Mouse (Mus musculus) activated CD4-positive, CD25-positive, alpha-beta regulatory T cell (primary cell): ENCODE measurements around the gene Ly6g6c. TPM values are rescaled to one million over a fixed set of nuclear protein-coding genes. Genes with fewer than 3 reads are reported as not detected.

Experiments
- polyA plus RNA-seq, 2 experiments: library from polyadenylated mRNA; unstranded; fragments of 100-300 nt; shearing (Covaris generic); gene quantifications; one replicate each; pipeline ENCODE4 v1.2.1; 2017

Gene Ly6g6c
- polyA plus RNA-seq: not detected

GRCm38 (mm10) chr17:35064951-35065947 is at the start of gene Ly6g6c:
Gene Ly6g6c (plus strand): TSS chr17:35065388.

DNA sequence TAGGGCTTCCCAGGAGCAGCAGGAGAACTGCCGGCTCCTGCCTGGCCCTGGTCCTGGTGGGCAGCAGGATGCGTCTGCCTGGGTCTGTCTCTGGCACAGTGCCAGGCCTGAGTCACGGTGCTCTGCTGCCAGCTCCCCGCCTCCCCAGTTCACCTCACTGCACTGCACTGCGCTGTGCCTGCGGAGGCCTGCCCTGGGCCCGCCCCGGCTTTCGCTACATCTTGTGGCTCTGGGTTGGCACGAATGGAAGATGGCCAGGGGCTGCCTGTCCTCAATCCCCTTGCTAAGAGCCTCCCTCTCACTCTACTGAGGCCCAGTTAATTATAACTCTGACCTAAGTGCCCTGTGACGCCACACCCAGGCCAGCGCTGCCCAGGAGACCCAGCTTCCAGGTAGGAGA is 48.8 kb upstream of the Ly6g6c start, which contains the start of gene Vwa7:
Gene Vwa7, plus strand, starts transcription at position 204 of the 400 bp plus-strand sequence.

GRCm38 (mm10) chr17:35027277-35028068 is 37.7 kb upstream of the Ly6g6c start, which contains the start of gene Sapcd1:
Gene Sapcd1 (minus strand): TSS chr17:35028016.

DNA sequence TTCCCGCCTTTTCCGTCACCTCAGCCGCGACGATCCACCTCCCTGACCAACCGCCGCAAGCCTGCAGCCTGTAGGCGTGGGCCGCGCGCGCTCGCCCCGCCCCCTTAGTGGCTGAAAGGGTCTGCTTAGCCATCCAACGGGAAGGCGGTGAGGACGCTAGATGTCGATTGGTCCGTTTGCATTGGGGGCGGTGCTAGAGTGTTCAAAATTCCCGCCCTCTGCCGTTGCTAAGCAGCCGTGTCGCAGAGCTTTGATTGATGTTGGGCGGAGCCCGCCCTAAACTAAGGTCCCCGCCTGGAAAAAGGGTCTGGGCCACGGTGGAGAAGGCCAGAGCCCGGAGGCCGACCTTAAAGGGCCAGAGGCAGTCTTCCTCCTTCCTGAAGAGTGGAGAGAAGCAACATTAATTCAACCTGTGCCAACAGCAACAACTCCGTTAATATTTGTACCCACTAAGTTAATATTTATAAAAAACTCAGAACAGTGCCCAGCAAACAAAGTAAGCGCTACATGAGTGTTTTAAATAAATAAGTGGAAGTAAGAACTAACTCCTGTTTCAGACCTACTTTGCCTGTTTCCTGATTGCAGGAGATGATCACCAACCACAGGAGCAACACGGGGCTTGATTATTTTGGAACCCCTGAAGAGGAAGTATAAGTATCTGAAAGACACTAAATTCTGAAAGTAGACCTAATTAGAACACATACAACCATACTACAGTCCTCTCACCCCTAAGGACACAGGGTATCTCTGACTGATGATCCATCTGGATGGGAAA is 18.3 kb upstream of the Ly6g6c start, which contains the start of gene Msh5:
Gene Msh5, minus strand, starts transcription at position 65 of the 775 bp plus-strand sequence.

DNA sequence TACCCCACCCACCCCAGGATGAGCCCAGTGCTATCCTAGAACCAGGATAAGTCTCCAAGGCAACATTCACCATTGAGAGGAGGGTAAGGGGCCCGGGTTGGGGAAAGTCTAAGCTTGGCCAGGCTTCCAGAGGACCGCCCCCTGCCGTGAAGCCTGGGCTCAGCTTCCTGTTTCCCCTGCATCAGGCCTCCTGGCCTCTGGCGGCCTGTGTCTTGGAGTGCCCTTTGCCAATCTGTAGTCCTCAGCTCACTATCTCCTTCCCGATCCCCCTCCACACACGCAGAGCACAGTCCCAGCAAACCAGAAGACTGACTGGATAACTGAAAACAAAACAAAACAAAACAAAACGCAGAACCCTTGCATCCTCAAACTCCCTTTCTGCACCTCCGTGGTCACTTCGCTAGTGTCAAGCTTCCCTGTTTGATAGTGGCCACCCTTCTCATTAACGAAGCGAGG is 15.6 kb upstream of the Ly6g6c start, which contains the start of gene Clic1:
Gene Clic1, plus strand, starts transcription at position 406 of the 456 bp plus-strand sequence.

DNA sequence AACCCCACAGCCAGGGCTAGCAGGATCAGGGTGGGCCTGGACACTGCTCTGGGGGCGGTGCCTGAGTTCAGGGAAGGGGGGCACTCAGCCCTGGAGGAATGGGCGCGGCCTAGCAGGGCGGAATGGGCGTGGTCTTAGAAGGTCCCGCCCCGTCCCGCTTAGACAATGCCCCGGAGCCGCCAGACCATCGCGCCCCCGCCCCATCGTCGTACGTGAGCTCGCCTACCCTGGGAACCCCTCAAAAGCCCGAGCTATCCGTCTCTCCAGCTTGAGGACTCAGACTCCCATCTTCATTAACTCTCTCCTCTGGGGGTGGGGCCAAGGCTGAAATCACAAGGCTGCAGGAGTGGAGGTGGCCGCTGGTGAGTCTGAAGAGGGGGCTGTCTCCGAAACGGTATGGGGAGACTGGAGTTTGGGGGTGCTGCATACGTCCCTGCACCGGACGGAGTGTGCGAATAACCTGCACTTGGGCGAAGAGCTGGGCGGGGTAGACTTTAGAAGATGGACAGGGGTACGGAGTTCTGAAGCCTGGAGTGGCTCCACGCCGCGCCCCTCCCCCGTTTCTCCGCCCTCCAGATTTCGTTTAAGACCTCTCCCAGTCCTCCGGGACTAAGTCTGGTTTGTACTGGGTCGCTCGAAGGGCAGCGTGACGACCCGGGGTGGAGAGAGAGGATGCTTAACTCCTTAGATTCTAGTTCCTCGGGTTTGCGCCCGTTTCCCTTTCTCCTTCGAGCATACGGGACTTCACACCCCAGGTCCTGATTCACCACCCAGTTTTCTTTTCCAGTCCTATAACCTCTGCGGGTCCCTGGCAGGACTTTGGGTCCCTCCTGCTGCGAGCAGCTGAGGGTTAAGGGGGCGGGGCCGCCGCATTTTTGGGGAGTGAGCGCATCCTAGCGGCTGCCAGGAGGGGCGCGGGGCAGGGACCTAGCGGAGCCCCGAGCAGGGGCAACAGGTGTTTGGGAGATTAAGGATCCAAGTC is 6.0 kb upstream of the Ly6g6c start, which contains the start of gene Ddah2:
Gene Ddah2, plus strand, starts transcription at position 125 of the 982 bp plus-strand sequence.

GRCm38 (mm10) chr17:35066084-35066483 is 896 bp downstream of the Ly6g6c start, which contains the start of gene Mpig6b:
Gene Mpig6b (minus strand): TSS chr17:35066184.

GRCm38 (mm10) chr17:35076507-35077176 is 11.5 kb downstream of the Ly6g6c start, which contains the start of gene Ly6g6e:
Gene Ly6g6e (plus strand): TSS chr17:35076902.

DNA sequence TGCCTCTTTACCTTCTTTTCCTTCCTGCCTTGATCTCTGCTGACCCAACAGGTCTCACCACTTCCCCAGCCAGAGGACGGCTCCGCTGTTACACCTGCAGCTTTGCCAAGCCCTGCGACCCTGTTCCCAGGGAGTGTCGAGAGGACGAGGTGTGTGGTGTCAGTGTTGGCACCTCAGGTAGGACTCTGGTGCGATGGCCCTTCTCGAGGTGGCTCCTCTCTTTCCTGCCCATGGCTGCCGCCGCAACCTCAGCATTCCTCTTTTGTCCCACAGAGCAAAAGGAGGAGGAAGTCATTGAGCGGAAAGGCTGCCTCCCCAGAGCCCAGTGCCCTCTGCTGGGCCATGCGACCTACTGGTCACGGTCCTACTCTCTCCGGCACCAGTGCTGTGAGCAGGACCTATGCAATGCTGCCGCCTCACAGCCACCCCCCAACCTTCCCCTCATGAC is 12.6 kb downstream of the Ly6g6c start, which contains the start of gene Ly6g6d:
Gene Ly6g6d, minus strand, starts transcription at position 280 of the 448 bp plus-strand sequence.

GRCm38 (mm10) chr17:35085208-35085865 is 20.1 kb downstream of the Ly6g6c start, which contains the start of gene Ly6g6f:
Gene Ly6g6f (minus strand): TSS chr17:35085610.

DNA sequence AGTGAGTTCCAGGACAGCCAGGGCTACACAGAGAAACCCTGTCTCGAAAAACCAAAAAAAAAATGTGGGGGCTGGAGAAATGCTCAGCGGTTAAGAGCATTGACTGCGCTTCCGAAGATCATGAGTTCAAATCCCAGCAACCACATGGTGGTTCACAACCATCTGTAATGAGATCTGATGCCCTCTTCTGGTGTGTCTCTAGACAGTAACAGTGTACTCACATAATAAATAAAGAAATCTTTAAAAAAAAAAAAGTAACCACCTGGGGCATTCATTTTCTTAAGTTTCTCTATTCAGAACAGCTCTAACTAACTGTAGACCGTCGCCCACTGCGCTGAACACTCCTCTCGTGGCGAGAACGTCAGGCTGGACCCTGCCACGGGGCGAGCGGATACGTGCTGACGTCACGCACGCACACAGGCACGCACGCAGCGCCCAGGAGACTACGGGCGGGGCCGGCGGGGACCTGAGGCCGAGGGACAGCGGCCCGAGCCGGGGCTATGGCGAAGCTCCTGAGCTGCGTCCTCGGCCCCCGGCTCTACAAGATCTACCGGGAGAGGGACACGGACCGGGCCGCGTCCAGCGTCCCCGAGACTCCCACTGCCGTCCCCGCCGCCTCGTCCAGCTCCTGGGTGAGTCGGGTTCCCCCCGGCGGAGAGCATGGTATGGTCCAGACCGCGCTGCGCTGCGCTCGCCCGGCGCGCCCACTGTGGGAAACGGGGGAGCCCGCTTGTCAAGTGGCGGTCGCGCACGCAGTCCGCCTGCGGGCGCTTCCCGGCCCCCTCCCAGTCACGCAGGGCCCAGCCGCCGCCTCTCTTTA is 23.8 kb downstream of the Ly6g6c start, which contains the start of gene Abhd16a:
Gene Abhd16a, plus strand, starts transcription at position 439 of the 820 bp plus-strand sequence.

DNA sequence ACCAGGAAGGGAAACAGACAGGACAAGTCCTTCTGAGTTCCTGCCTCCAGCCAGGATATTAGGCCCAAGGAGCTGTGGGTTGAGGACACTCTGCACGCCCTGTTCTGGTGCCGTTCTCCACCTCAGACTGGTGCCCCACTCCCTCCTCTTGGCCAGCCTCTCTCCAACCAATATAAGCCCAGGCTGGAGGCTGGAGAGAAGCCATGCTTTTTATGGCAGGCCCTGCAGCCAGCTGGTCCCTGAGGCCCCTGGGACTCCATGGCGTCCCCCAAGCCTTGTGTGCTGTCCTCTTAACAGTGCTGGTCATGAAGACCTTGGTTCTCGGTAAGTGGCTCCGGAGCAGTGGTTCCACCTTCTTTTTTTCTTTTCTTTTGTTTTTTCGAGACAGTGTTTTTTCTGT is 42.9 kb downstream of the Ly6g6c start, which contains the start of gene Ly6g5c:
Gene Ly6g5c, plus strand, starts transcription at position 183 of the 400 bp plus-strand sequence.

DNA sequence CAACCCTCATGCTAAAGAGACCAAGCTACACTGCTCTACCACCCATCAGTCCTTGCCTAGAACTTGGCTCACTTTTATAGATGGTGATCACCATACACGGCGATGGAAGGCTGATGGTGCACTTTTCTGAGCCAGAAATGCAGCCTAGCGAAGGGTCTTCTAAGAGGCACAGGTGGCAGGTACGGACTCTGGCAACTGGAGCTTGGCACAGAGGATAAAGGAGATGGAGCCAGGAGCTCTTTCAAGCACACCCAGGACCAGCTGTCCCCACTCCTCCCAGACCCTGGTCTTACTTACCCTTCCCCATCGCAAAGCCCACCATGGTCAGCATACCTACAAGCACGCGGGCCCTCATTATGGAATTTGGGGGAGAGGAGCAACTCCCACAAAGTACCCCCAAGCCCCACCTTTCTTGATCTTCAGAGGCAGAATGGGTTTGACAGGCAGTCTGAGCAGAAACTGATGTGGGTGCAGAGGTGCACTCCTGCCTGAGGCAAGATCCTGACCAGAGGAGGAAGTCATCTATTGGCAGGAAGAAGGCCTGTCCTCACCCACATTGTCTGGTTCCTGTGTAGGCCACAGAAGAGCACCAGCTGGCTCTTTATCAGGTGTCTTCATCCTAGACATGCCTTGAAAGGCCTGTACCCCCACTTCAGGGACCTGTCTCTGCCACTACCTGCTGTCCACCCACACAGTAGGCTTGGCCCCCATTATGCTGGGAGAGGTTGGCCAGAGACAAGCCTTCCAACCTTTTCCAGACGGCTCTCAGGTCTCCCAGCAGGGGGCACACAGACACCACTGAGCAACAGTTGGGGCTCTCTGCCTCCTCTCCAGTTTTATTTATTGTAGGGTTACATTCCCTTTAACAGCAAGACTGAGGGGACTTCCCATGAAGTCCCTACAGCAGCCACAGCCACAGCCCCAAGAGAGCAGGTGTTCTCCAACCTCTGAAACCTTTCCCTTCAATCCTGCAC is 50.1 kb downstream of the Ly6g6c start, which contains the start of gene Ly6g5b:
Gene Ly6g5b, minus strand, starts transcription at position 383 of the 974 bp plus-strand sequence.

